Mouse (Mus musculus): ENCODE results near the gene Plac8. TPM values are rescaled to one million over a fixed set of nuclear protein-coding genes. Genes with fewer than 3 reads are reported as not detected.

Gene Plac8
- 5.3 and 5.5 TPM in 2 replicates for polyA plus RNA-seq (2014; fragmentation: Nextera tagmentation; extraction: Ambion mirVana)

- H3K9ac ChIP-seq (replicated peaks; ENCODE audit: low read length): no peak within 1 kb of the TSS
- no peak within 1 kb of the TSS for H3K4me2 ChIP-seq (ENCODE audit: low read depth, low read length)
- 36% methylated on average over 7 of the region's 7 CpGs for WGBS
- ATAC-seq (replicated peaks; ENCODE audit: insufficient number of reproducible peaks, low FRiP score, low TSS enrichment, low read depth) (no peak), DNase-seq (ENCODE audit: low spot score) (no peak)
- H3K4me3 ChIP-seq (ENCODE audit: low read depth, low read length): no peak within 1 kb of the TSS
- no peaks in the 10 kb centered on the region for H3K27me3 ChIP-seq (ENCODE audit: control insufficient read depth, insufficient read depth, low read length)
- no peak within 1 kb of the TSS for H3K27ac ChIP-seq (replicated peaks; ENCODE audit: low read depth, low read length)
- no peaks in the 10 kb centered on the region for H3K4me1 ChIP-seq (ENCODE audit: control insufficient read depth, insufficient read depth, low read length)
- H3K36me3 ChIP-seq (replicated peaks; ENCODE audit: control insufficient read depth, insufficient read depth, low read depth, low read length): no peaks in the 10 kb centered on the region
- no peaks in the 10 kb centered on the region for H3K9me3 ChIP-seq (replicated peaks; ENCODE audit: control insufficient read depth, low read length)
Measured at GRCm38 (mm10) chr5:100572069-100572468, at the start of gene Plac8. Plac8 (minus strand) TSS chr5:100572245.

- Histone ChIP-seq H3K4me3 (ENCODE audit: low read depth, low read length) (no peak overlapping the region), H3K4me2 (ENCODE audit: low read depth, low read length) (no peak overlapping the region), H3K27me3 (ENCODE audit: control insufficient read depth, insufficient read depth, low read length) (no peaks in the 10 kb centered on the region), H3K9me3 (replicated peaks; ENCODE audit: control insufficient read depth, low read length) (no peaks in the 10 kb centered on the region), H3K27ac (replicated peaks; ENCODE audit: low read depth, low read length) (no peak overlapping the region), H3K9ac (replicated peaks; ENCODE audit: low read length) (no peak overlapping the region), H3K36me3 (replicated peaks; ENCODE audit: control insufficient read depth, insufficient read depth, low read depth, low read length) (no peaks in the 10 kb centered on the region), H3K4me1 (ENCODE audit: control insufficient read depth, insufficient read depth, low read length) (no peaks in the 10 kb centered on the region)
- 66% methylated on average over 9 of the region's 9 CpGs for WGBS
- ATAC-seq (replicated peaks; ENCODE audit: insufficient number of reproducible peaks, low FRiP score, low TSS enrichment, low read depth) (no peak), DNase-seq (ENCODE audit: low spot score) (no peak)
Measured at GRCm38 (mm10) chr5:100620952-100621351, 48.9 kb upstream of the Plac8 start.

DNA sequence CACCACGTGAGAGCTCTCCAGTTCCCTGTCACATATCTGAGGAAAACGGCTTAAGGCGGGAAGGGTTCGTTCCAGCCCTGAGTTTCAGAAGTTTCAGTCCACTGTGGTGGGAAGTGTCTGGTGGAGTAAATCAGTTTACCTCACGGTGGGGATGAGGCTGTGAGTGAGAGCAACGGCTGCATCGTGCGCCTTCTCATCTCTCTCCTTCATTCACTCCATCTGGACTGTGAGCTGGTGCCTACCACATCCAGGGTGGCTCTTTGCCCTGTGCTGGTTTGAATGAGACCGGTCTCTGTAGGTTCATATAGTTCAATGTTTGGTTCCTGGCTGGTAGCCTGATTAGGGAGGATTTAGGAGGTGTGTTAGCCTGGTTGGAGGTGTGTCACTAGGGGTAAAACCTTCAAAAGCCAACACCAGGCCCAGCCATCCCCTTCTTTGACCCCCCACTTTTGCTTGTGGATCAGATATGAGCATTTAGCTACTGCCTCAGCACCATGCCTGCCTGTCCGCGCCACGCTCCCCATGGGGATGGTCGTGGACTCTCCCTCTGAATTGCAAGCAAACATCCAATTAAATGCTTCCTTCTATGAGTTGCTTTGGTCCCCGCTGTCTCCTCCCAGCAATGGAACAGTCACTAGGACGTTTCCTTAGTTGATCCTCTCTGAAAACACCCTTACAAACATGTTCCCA lies 47.7 kb upstream of the Plac8 start:
- DNase-seq (ENCODE audit: low spot score): no peak
- Histone ChIP-seq H3K27me3 (ENCODE audit: control insufficient read depth, insufficient read depth, low read length) (no peaks in the 10 kb centered on the region), H3K4me2 (ENCODE audit: low read depth, low read length) (no peak overlapping the region), H3K4me1 (ENCODE audit: control insufficient read depth, insufficient read depth, low read length) (no peaks in the 10 kb centered on the region), H3K27ac (replicated peaks; ENCODE audit: low read depth, low read length) (no peak overlapping the region), H3K9me3 (replicated peaks; ENCODE audit: control insufficient read depth, low read length) (no peaks in the 10 kb centered on the region), H3K36me3 (replicated peaks; ENCODE audit: control insufficient read depth, insufficient read depth, low read depth, low read length) (no peaks in the 10 kb centered on the region), H3K4me3 (ENCODE audit: low read depth, low read length) (no peak overlapping the region), H3K9ac (replicated peaks; ENCODE audit: low read length) (no peak overlapping the region)
- ATAC-seq (replicated peaks; ENCODE audit: insufficient number of reproducible peaks, low FRiP score, low TSS enrichment, low read depth): no peak
- WGBS: 88% methylated on average over 15 of the region's 15 CpGs

DNA sequence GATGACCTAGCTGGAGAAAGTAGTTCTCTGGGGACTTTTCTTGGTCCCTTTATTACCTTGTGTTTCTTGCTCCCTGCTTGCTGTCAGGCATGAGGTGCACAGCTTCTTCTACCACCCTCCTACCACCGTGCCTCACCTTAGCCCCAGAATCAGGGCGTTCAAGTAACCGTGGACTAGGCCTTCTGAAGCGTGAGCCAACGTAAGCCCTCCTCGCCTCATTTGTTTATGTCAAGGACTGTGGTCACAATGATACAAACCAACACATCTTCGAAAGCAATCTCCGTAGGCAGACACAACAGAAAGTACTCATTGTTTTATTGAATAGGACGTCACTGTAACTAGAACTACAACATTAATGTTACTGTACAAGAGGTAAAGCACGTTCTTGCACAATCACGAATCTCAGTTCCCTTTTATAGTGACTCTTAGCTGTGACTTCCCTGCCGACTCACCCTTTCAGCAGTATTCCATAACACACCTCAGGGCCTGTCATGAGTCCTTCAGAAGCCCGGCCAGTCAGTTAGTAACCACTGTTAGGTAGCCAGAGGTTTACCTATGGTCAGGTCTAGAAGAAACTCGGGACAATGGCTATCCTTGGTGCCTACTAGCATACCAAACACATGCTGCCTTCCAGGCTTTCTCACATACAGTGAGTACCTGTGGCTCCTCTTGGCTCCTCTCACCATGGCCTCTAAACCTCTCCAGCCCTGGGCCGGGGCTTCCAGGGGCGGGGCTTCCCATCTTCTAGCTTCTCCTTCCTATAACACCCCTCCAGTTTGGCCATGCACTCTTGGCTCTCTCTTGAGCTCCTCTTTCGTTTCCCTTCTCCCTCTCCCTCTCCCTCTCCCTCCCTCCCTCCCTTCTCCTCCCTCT lies 42.1 kb upstream of the Plac8 start:
- Histone ChIP-seq H3K9ac (replicated peaks; ENCODE audit: low read length) (no peak overlapping the region), H3K4me3 (ENCODE audit: low read depth, low read length) (no peak overlapping the region), H3K9me3 (replicated peaks; ENCODE audit: control insufficient read depth, low read length) (no peaks in the 10 kb centered on the region), H3K4me1 (ENCODE audit: control insufficient read depth, insufficient read depth, low read length) (no peaks in the 10 kb centered on the region), H3K4me2 (ENCODE audit: low read depth, low read length) (no peak overlapping the region), H3K36me3 (replicated peaks; ENCODE audit: control insufficient read depth, insufficient read depth, low read depth, low read length) (no peaks in the 10 kb centered on the region), H3K27ac (replicated peaks; ENCODE audit: low read depth, low read length) (no peak overlapping the region), H3K27me3 (ENCODE audit: control insufficient read depth, insufficient read depth, low read length) (no peaks in the 10 kb centered on the region)
- DNase-seq (ENCODE audit: low spot score) (no peak), ATAC-seq (replicated peaks; ENCODE audit: insufficient number of reproducible peaks, low FRiP score, low TSS enrichment, low read depth) (no peak)
- 90% methylated on average over 17 of the region's 17 CpGs for WGBS

DNA sequence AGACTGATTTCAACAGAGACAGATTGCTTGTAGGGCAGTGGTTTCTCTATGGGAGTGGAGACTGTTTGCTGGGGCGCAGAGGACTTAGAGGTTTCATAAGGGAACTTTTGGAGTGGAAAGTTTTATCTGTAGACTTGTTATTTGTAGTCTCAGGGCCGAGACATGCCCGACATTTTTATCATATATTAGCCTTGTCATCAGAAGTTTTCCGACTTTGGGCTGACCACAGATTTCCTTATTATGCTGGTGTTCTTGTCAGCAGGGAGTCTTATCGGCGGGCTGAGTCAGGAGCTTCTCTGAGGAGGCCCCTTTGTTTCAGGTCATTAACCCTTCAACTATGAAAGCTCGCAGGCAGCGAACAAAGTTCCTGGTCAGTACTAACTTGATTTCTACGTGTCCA lies 35.8 kb upstream of the Plac8 start:
- no peaks in the 10 kb centered on the region for H3K36me3 ChIP-seq (replicated peaks; ENCODE audit: control insufficient read depth, insufficient read depth, low read depth, low read length)
- no peaks in the 10 kb centered on the region for H3K27me3 ChIP-seq (ENCODE audit: control insufficient read depth, insufficient read depth, low read length)
- no peak overlapping the region for H3K4me2 ChIP-seq (ENCODE audit: low read depth, low read length)
- H3K27ac ChIP-seq (replicated peaks; ENCODE audit: low read depth, low read length): no peak overlapping the region
- H3K9ac ChIP-seq (replicated peaks; ENCODE audit: low read length): no peak overlapping the region
- H3K9me3 ChIP-seq (replicated peaks; ENCODE audit: control insufficient read depth, low read length): no peaks in the 10 kb centered on the region
- WGBS: 90% methylated on average over 9 of the region's 9 CpGs
- H3K4me3 ChIP-seq (ENCODE audit: low read depth, low read length): no peak overlapping the region
- ATAC-seq (replicated peaks; ENCODE audit: insufficient number of reproducible peaks, low FRiP score, low TSS enrichment, low read depth): no peak
- DNase-seq (ENCODE audit: low spot score): no peak
- no peaks in the 10 kb centered on the region for H3K4me1 ChIP-seq (ENCODE audit: control insufficient read depth, insufficient read depth, low read length)

DNA sequence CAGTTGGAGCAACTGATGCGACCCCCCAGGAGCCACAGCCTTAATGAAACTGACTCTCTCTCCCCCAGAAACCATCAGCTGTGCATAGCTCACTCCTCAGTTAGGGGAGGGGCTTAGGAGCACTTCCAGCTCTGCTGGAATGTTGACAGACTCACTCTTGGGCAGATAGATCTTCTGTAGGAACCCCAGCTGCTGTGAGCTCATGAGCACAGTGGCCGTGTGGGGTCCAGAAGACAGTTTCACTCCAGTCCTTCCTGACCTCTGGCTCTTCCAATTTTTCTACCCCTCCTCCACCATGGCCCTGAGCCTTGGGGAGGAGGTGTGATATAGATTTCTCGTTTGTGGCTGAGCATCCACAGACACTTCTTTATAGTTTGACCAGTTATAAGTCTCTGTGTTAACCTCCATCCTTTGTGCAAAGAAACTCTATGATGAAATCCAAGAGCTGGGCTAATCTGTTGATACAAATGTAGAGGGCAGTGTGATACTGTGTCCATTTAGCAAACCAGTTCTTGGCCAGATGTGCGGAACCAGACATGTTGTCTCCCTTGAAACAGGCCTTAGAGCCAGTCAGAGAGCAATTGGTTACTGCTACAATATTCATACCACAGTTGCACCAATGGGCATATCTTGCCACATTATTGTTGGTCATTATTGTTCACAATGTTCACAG lies 35.2 kb upstream of the Plac8 start:
- ATAC-seq (replicated peaks; ENCODE audit: insufficient number of reproducible peaks, low FRiP score, low TSS enrichment, low read depth) (no peak), DNase-seq (ENCODE audit: low spot score) (no peak)
- WGBS: 79% methylated on average over 4 of the region's 4 CpGs
- H3K4me2 ChIP-seq (ENCODE audit: low read depth, low read length): no peak overlapping the region
- H3K27ac ChIP-seq (replicated peaks; ENCODE audit: low read depth, low read length): no peak overlapping the region
- H3K36me3 ChIP-seq (replicated peaks; ENCODE audit: control insufficient read depth, insufficient read depth, low read depth, low read length): no peaks in the 10 kb centered on the region
- no peak overlapping the region for H3K9ac ChIP-seq (replicated peaks; ENCODE audit: low read length)
- H3K4me1 ChIP-seq (ENCODE audit: control insufficient read depth, insufficient read depth, low read length): no peaks in the 10 kb centered on the region
- H3K9me3 ChIP-seq (replicated peaks; ENCODE audit: control insufficient read depth, low read length): no peaks in the 10 kb centered on the region
- no peak overlapping the region for H3K4me3 ChIP-seq (ENCODE audit: low read depth, low read length)
- no peaks in the 10 kb centered on the region for H3K27me3 ChIP-seq (ENCODE audit: control insufficient read depth, insufficient read depth, low read length)

GRCm38 (mm10) chr5:100605828-100606229 lies 33.8 kb upstream of the Plac8 start:
- H3K36me3 ChIP-seq (replicated peaks; ENCODE audit: control insufficient read depth, insufficient read depth, low read depth, low read length): no peaks in the 10 kb centered on the region
- H3K27me3 ChIP-seq (ENCODE audit: control insufficient read depth, insufficient read depth, low read length): no peaks in the 10 kb centered on the region
- no peak for DNase-seq (ENCODE audit: low spot score)
- no peaks in the 10 kb centered on the region for H3K4me1 ChIP-seq (ENCODE audit: control insufficient read depth, insufficient read depth, low read length)
- H3K27ac ChIP-seq (replicated peaks; ENCODE audit: low read depth, low read length): no peak overlapping the region
- H3K4me3 ChIP-seq (ENCODE audit: low read depth, low read length): no peak overlapping the region
- no peaks in the 10 kb centered on the region for H3K9me3 ChIP-seq (replicated peaks; ENCODE audit: control insufficient read depth, low read length)
- no peak for ATAC-seq (replicated peaks; ENCODE audit: insufficient number of reproducible peaks, low FRiP score, low TSS enrichment, low read depth)
- 56% methylated on average over 9 of the region's 9 CpGs for WGBS
- no peak overlapping the region for H3K4me2 ChIP-seq (ENCODE audit: low read depth, low read length)
- H3K9ac ChIP-seq (replicated peaks; ENCODE audit: low read length): no peak overlapping the region

DNA sequence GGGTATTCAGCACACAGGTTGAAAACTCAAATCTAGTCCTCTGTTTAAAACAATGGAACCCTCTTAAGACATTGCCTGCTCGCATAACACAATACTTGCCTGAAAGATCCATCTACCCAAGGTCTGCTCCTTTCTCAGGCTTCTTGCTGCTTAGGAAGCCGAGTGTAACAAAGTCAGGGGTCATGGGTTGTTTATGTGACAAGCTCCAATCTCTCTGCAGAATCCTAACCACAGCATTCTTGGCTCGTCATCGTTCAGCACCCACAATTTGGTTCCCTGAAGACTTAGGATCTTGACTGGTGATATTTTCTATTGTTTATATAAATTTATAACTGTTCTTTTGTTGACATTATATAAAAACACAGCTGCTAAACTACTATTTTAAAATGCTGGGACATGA lies 32.0 kb upstream of the Plac8 start:
- Histone ChIP-seq H3K27ac (replicated peaks; ENCODE audit: low read depth, low read length) (no peak overlapping the region), H3K4me1 (ENCODE audit: control insufficient read depth, insufficient read depth, low read length) (no peaks in the 10 kb centered on the region), H3K4me3 (ENCODE audit: low read depth, low read length) (no peak overlapping the region), H3K36me3 (replicated peaks; ENCODE audit: control insufficient read depth, insufficient read depth, low read depth, low read length) (no peaks in the 10 kb centered on the region), H3K4me2 (ENCODE audit: low read depth, low read length) (no peak overlapping the region), H3K9ac (replicated peaks; ENCODE audit: low read length) (no peak overlapping the region), H3K27me3 (ENCODE audit: control insufficient read depth, insufficient read depth, low read length) (no peaks in the 10 kb centered on the region), H3K9me3 (replicated peaks; ENCODE audit: control insufficient read depth, low read length) (no peaks in the 10 kb centered on the region)
- ATAC-seq (replicated peaks; ENCODE audit: insufficient number of reproducible peaks, low FRiP score, low TSS enrichment, low read depth) (no peak), DNase-seq (ENCODE audit: low spot score) (no peak)
- 74% methylated on average over 4 of the region's 4 CpGs for whole genome bisulfite sequencing
